Mouse (Mus musculus): ENCODE results near the gene Pitpnc1. TPM values are rescaled to one million over a fixed set of nuclear protein-coding genes. Genes with fewer than 3 reads are reported as not detected.

The Pitpnc1 gene
- total and polyA plus RNA-seq, 3 experiments, result 2.4 to 5.4 (median 3.6) TPM

GRCm38 (mm10) chr11:107355526-107355925 is 115.0 kb downstream of the Pitpnc1 start:
- Histone ChIP-seq H3K36me3 (replicated peaks in 1 of 2; ENCODE audit: control insufficient read depth in 1 of 2, insufficient read depth in 1 of 2, low read length in 1 of 2) (no peaks in the 10 kb centered on the region), H3K4me3 (replicated peaks in 1 of 3; ENCODE audit: low read depth in 2 of 3, low read length in 2 of 3, poor library complexity in 1 of 3) (no peak overlapping the region), H3K4me2 (ENCODE audit: insufficient read depth, low read depth, poor library complexity, severe bottlenecking) (no peak overlapping the region), H3K27me3 (replicated peaks) (no peaks in the 10 kb centered on the region), H3K79me2 (replicated peaks; ENCODE audit: control insufficient read depth, extremely low read depth, insufficient read depth, poor library complexity, severe bottlenecking) (no peaks in the 10 kb centered on the region), H3K9ac (ENCODE audit: insufficient read depth, low read depth) (no peak overlapping the region), H3K9me3 (replicated peaks; ENCODE audit: low read length) (no peaks in the 10 kb centered on the region), H3K27ac (ENCODE audit: insufficient read depth, low read depth) (no peak overlapping the region), H3K4me1 (ENCODE audit: control insufficient read depth in 1 of 2, insufficient read depth in 2 of 2) (peaks cover 2 to 15% of the 10 kb centered on the region in 2 experiments; a peak in 3 of 4 replicates)
- dilution Hi-C loops (cut with MboI; ENCODE audit: extremely low pct_ligation_motif_present, extremely low pct_unique_long_range_greater_than_20kb, low sequenced_read_pairs), result no loop called here
- DNase-seq (ENCODE audit: extremely low read depth), result no peak
- TF ChIP-seq SIN3A (IDR thresholded peaks at IDR 0.05; ENCODE audit: low read length), result no peak
- no peak for TF ChIP-seq POLR2AphosphoS2 (IDR thresholded peaks at IDR 0.05; ENCODE audit: low read depth, low read length)
- no peak for TF ChIP-seq MAX (IDR thresholded peaks at IDR 0.05; ENCODE audit: low read length)
- TF ChIP-seq HCFC1 (IDR thresholded peaks at IDR 0.05; ENCODE audit: low read depth, low read length), result no peak
- no peak for TF ChIP-seq TCF12 (IDR thresholded peaks at IDR 0.05; ENCODE audit: low read depth, low read length)
- no peak for TF ChIP-seq PAX5 (IDR thresholded peaks at IDR 0.05; ENCODE audit: low read length)
- no peak for TF ChIP-seq ZKSCAN1 (IDR thresholded peaks at IDR 0.05; ENCODE audit: borderline replicate concordance, low read depth, low read length)
- in situ Hi-C loops (cut with MboI; ENCODE audit: low pct_ligation_motif_present, low pct_unique_long_range_greater_than_20kb, low sequenced_read_pairs), result no loop called here

GRCm38 (mm10) chr11:107354499-107355143 is 115.9 kb downstream of the Pitpnc1 start:
- H3K4me2 ChIP-seq (ENCODE audit: insufficient read depth, low read depth, poor library complexity, severe bottlenecking), result no peak overlapping the region
- H3K9me3 ChIP-seq (replicated peaks; ENCODE audit: low read length), result no peaks in the 10 kb centered on the region
- dilution Hi-C loops (cut with MboI; ENCODE audit: extremely low pct_ligation_motif_present, extremely low pct_unique_long_range_greater_than_20kb, low sequenced_read_pairs) (no loop called here), in situ Hi-C loops (cut with MboI; ENCODE audit: low pct_ligation_motif_present, low pct_unique_long_range_greater_than_20kb, low sequenced_read_pairs) (no loop called here)
- H3K9ac ChIP-seq (ENCODE audit: insufficient read depth, low read depth), result no peak overlapping the region
- no peak overlapping the region for H3K4me3 ChIP-seq (replicated peaks in 1 of 3; ENCODE audit: low read depth in 2 of 3, low read length in 2 of 3, poor library complexity in 1 of 3)
- TF ChIP-seq ZKSCAN1 (IDR thresholded peaks at IDR 0.05; ENCODE audit: borderline replicate concordance, low read depth, low read length), result no peak
- TF ChIP-seq SIN3A (IDR thresholded peaks at IDR 0.05; ENCODE audit: low read length), result no peak
- no peak for TF ChIP-seq POLR2AphosphoS2 (IDR thresholded peaks at IDR 0.05; ENCODE audit: low read depth, low read length)
- DNase-seq (ENCODE audit: extremely low read depth), result no peak
- H3K27ac ChIP-seq (ENCODE audit: insufficient read depth, low read depth), result no peak overlapping the region
- peaks cover 2 to 15% of the 10 kb centered on the region in 2 experiments; a peak in 3 of 4 replicates for H3K4me1 ChIP-seq (ENCODE audit: control insufficient read depth in 1 of 2, insufficient read depth in 2 of 2)
- H3K27me3 ChIP-seq (replicated peaks), result no peaks in the 10 kb centered on the region
- H3K79me2 ChIP-seq (replicated peaks; ENCODE audit: control insufficient read depth, extremely low read depth, insufficient read depth, poor library complexity, severe bottlenecking), result no peaks in the 10 kb centered on the region
- H3K36me3 ChIP-seq (replicated peaks in 1 of 2; ENCODE audit: control insufficient read depth in 1 of 2, insufficient read depth in 1 of 2, low read length in 1 of 2), result no peaks in the 10 kb centered on the region

GRCm38 (mm10) chr11:107352596-107352995 is 117.9 kb downstream of the Pitpnc1 start:
- no peak for TF ChIP-seq NRF1 (IDR thresholded peaks at IDR 0.05; ENCODE audit: low read depth, low read length)
- TF ChIP-seq ZC3H11A (IDR thresholded peaks at IDR 0.05; ENCODE audit: low read depth, low read length), result no peak
- peaks cover 2 to 15% of the 10 kb centered on the region in 2 experiments; a peak in 3 of 4 replicates for H3K4me1 ChIP-seq (ENCODE audit: control insufficient read depth in 1 of 2, insufficient read depth in 2 of 2)
- no peaks in the 10 kb centered on the region for H3K9me3 ChIP-seq (replicated peaks; ENCODE audit: low read length)
- no peaks in the 10 kb centered on the region for H3K36me3 ChIP-seq (replicated peaks in 1 of 2; ENCODE audit: control insufficient read depth in 1 of 2, insufficient read depth in 1 of 2, low read length in 1 of 2)
- no peak overlapping the region for H3K9ac ChIP-seq (ENCODE audit: insufficient read depth, low read depth)
- no peak overlapping the region for H3K4me2 ChIP-seq (ENCODE audit: insufficient read depth, low read depth, poor library complexity, severe bottlenecking)
- H3K27ac ChIP-seq (ENCODE audit: insufficient read depth, low read depth), result no peak overlapping the region
- dilution Hi-C loops (cut with MboI; ENCODE audit: extremely low pct_ligation_motif_present, extremely low pct_unique_long_range_greater_than_20kb, low sequenced_read_pairs) (no loop called here), in situ Hi-C loops (cut with MboI; ENCODE audit: low pct_ligation_motif_present, low pct_unique_long_range_greater_than_20kb, low sequenced_read_pairs) (no loop called here)
- no peak overlapping the region for H3K4me3 ChIP-seq (replicated peaks in 1 of 3; ENCODE audit: low read depth in 2 of 3, low read length in 2 of 3, poor library complexity in 1 of 3)
- no peaks in the 10 kb centered on the region for H3K27me3 ChIP-seq (replicated peaks)
- H3K79me2 ChIP-seq (replicated peaks; ENCODE audit: control insufficient read depth, extremely low read depth, insufficient read depth, poor library complexity, severe bottlenecking), result no peaks in the 10 kb centered on the region
- DNase-seq (ENCODE audit: extremely low read depth), result no peak
